Mouse (Mus musculus) liver, postnatal 0 days (tissue): Measurements from ENCODE around the gene Tm9sf4. TPM values are rescaled to one million over a fixed set of nuclear protein-coding genes. Genes with fewer than 3 reads are reported as not detected.
A peak's percentile ranks its signal among the peaks of the same experiment; 100 is the strongest.

ENCODE experiments used
- ATAC-seq: fragments of 200-750 bp; cut with Nextera tagmentation; 2 replicates; pipeline ENCODE4 v1.8.0; 2017; ENCODE audit warnings: mild to moderate bottlenecking, moderate library complexity
- DNase-seq: peaks from one replicate; pipeline ENCODE4 v3.0.0-alpha.2; 2016
- H3K27ac ChIP-seq: fragments of 300-500 bp; sonication (generic); 2 replicates; pipeline ENCODE4 v1.5.1; 2014; ENCODE audit warnings: antibody characterized with exemption, moderate library complexity, mild to moderate bottlenecking, low read depth
- H3K27me3 ChIP-seq: fragments of 300-500 bp; sonication (generic); 2 replicates; pipeline ENCODE4 v1.6.1; 2014; ENCODE audit warnings: low read length, control low read depth, mixed read lengths; ENCODE audit not compliant: insufficient read depth
- H3K36me3 ChIP-seq: fragments of 300-500 bp; sonication (generic); replicated peaks from 2 replicates; pipeline ENCODE4 v1.6.1; 2014; ENCODE audit warnings: mild to moderate bottlenecking, control low read depth, low read length, moderate library complexity, mixed read lengths; ENCODE audit not compliant: insufficient read depth
- H3K4me1 ChIP-seq: fragments of 300-500 bp; sonication (generic); 2 replicates; pipeline ENCODE4 v1.6.1; 2014; ENCODE audit warnings: antibody characterized with exemption, mild to moderate bottlenecking, control low read depth; ENCODE audit not compliant: insufficient read depth
- H3K4me2 ChIP-seq: fragments of 300-500 bp; sonication (generic); 2 replicates; pipeline ENCODE4 v1.6.1; 2014; ENCODE audit warnings: low read depth, mild to moderate bottlenecking, low read length, moderate library complexity, mixed read lengths
- H3K4me3 ChIP-seq: fragments of 300-500 bp; sonication (generic); 2 replicates; pipeline ENCODE4 v1.5.1; 2014; ENCODE audit warnings: low read depth, low read length
- H3K9ac ChIP-seq: fragments of 300-500 bp; sonication (generic); replicated peaks from 2 replicates; pipeline ENCODE4 v1.6.1; 2014; ENCODE audit warnings: mild to moderate bottlenecking, moderate library complexity
- H3K9me3 ChIP-seq: fragments of 300-500 bp; sonication (generic); 2 replicates; pipeline ENCODE4 v1.6.1; 2016; ENCODE audit warnings: mild to moderate bottlenecking, control low read depth, low read length, mixed read lengths
- CTCF ChIP-seq: sonication (generic); IDR thresholded peaks from 2 replicates; pipeline ENCODE4 v1.5.1; 2016; ENCODE audit warnings: antibody characterized with exemption, low read depth
- EP300 ChIP-seq: IDR thresholded peaks from 2 replicates; pipeline ENCODE4 v1.6.1; 2016; ENCODE audit warnings: antibody characterized with exemption, low read depth, mild to moderate bottlenecking
- WGBS: fragments of 180-500 bp; shearing (Covaris S2); extraction: QIAGEN DNeasy Blood & Tissue Kit; methylation state at CpG from one replicate; pipeline ENCODE4 v1.1.7; 2014; ENCODE audit not compliant: insufficient replicate concordance; 5-methylcytosine and 5-hydroxymethylcytosine counted together
- polyA plus RNA-seq: library from polyadenylated mRNA; unstranded; fragments of >200 nt; fragmentation: Nextera tagmentation; extraction: Ambion mirVana; gene quantifications from 2 replicates; pipeline ENCODE4 v1.2.1, GENCODE M21; 2015

Tm9sf4 gene
- polyA plus RNA-seq, 1 experiment from 2014 or later = 24.4 TPM

- Histone ChIP-seq H3K27me3 (no peaks in the 10 kb centered on the region), H3K4me1 (peaks cover 15% of the 10 kb centered on the region), H3K36me3 (0 out of 2 replicates have a peak, but pooled peaks cover 4% of the 10 kb centered on the region), H3K9me3 (no peaks in the 10 kb centered on the region), H3K27ac (peak overlapping the region; percentile 67), H3K4me3 (peak overlapping the region; percentile 83), H3K4me2 (peak overlapping the region; percentile 88), H3K9ac (peak overlapping the region; percentile 81)
- WGBS = under 1% methylated on average over 16 of the region's 16 CpGs
- DNase-seq (no peak), ATAC-seq (peak; percentile 56)
- TF ChIP-seq CTCF = no peak
- no peak for TF ChIP-seq EP300
Measured at GRCm38 (mm10) chr2:153161684-153162080, 579 bp downstream of the Tm9sf4 start.

- WGBS = 80% methylated on average over 6 of the region's 6 CpGs
Measured at GRCm38 (mm10) chr2:153167136-153167535, 6.0 kb downstream of the Tm9sf4 start.

GRCm38 (mm10) chr2:153168134-153168820, 7.2 kb downstream of the Tm9sf4 start:
- ATAC-seq = peak; percentile 21; the same call in 1 of the 2 replicates
- no peak overlapping the region for H3K4me3 ChIP-seq
- DNase-seq = peak; percentile 63
- WGBS = 19% methylated on average over 2 of the region's 2 CpGs
- peaks cover 34% of the 10 kb centered on the region for H3K4me1 ChIP-seq
- no peaks in the 10 kb centered on the region for H3K27me3 ChIP-seq
- no peaks in the 10 kb centered on the region for H3K9me3 ChIP-seq
- H3K9ac ChIP-seq = peak overlapping the region; percentile 8; the same call in 1 of the 2 replicates
- 0 out of 2 replicates have a peak overlapping the region, but pooled peaks have one; percentile 29 for H3K4me2 ChIP-seq
- no peak for TF ChIP-seq EP300
- no peak for TF ChIP-seq CTCF
- 0 out of 2 replicates have a peak, but pooled peaks cover 4% of the 10 kb centered on the region for H3K36me3 ChIP-seq
- H3K27ac ChIP-seq = peak overlapping the region; percentile 70

More at GRCm38 (mm10) chr2:153167136-153167535, 6.0 kb downstream of the Tm9sf4 start:
- Histone ChIP-seq H3K9ac (no peak overlapping the region), H3K36me3 (0 out of 2 replicates have a peak, but pooled peaks cover 4% of the 10 kb centered on the region), H3K27me3 (no peaks in the 10 kb centered on the region), H3K27ac (no peak overlapping the region), H3K4me3 (no peak overlapping the region), H3K4me1 (peaks cover 38% of the 10 kb centered on the region), H3K4me2 (no peak overlapping the region), H3K9me3 (no peaks in the 10 kb centered on the region)
- TF ChIP-seq EP300 = no peak
- TF ChIP-seq CTCF = no peak
- DNase-seq (no peak), ATAC-seq (no peak)

- Histone ChIP-seq H3K9me3 (no peaks in the 10 kb centered on the region), H3K27ac (peak overlapping the region; percentile 83), H3K4me3 (no peak overlapping the region), H3K4me2 (no peak overlapping the region), H3K27me3 (no peaks in the 10 kb centered on the region), H3K9ac (no peak overlapping the region), H3K36me3 (no peaks in the 10 kb centered on the region), H3K4me1 (peaks cover 28% of the 10 kb centered on the region)
- DNase-seq (peak; percentile 48), ATAC-seq (peak; percentile 94)
- WGBS = 68% methylated on average over 9 of the region's 9 CpGs
- TF ChIP-seq EP300 = peak; percentile 47; the same call in 1 of the 2 replicates
- TF ChIP-seq CTCF = no peak
Measured at GRCm38 (mm10) chr2:153170490-153171224, 9.6 kb downstream of the Tm9sf4 start.

GRCm38 (mm10) chr2:153171966-153172365, 10.9 kb downstream of the Tm9sf4 start:
- ATAC-seq = no peak
- 0 out of 2 replicates have a peak overlapping the region, but pooled peaks have one; percentile 0 for H3K27ac ChIP-seq
- H3K27me3 ChIP-seq = no peaks in the 10 kb centered on the region
- WGBS = 80% methylated on average over 5 of the region's 5 CpGs
- peaks cover 34% of the 10 kb centered on the region for H3K4me1 ChIP-seq
- DNase-seq = no peak
- no peaks in the 10 kb centered on the region for H3K36me3 ChIP-seq
- TF ChIP-seq CTCF (no peak), EP300 (no peak)
- H3K9me3 ChIP-seq = no peaks in the 10 kb centered on the region
- H3K9ac ChIP-seq = no peak overlapping the region
- H3K4me3 ChIP-seq = no peak overlapping the region
- no peak overlapping the region for H3K4me2 ChIP-seq

- Histone ChIP-seq H3K27ac (no peak overlapping the region; the same call in 1 of the 2 replicates), H3K4me1 (peaks cover 18% of the 10 kb centered on the region), H3K9ac (no peak overlapping the region), H3K4me2 (no peak overlapping the region), H3K36me3 (peaks cover 16% of the 10 kb centered on the region), H3K27me3 (no peaks in the 10 kb centered on the region), H3K9me3 (no peaks in the 10 kb centered on the region), H3K4me3 (no peak overlapping the region)
- ATAC-seq (no peak), DNase-seq (no peak)
- WGBS = 69% methylated on average over 8 of the region's 8 CpGs
- TF ChIP-seq CTCF = no peak
- no peak for TF ChIP-seq EP300
Measured at GRCm38 (mm10) chr2:153175995-153176570, 15.0 kb downstream of the Tm9sf4 start.
